Mouse (Mus musculus): ENCODE measurements around the gene Uimc1.

- TF ChIP-seq TAL1 (IDR thresholded peaks at IDR 0.05; ENCODE audit: low read length) (no peak), GATA1 (IDR thresholded peaks at IDR 0.05; ENCODE audit: low read length) (no peak)
Observed at GRCm38 (mm10) chr13:55075597-55075996, 24.5 kb downstream of the Uimc1 start.
